In genomic region chr5:123171646-123172350, GRCm38 (mm10) we compare ENCODE assay signal across 8 mouse cellular contexts. TPM values are rescaled to one million over a fixed set of nuclear protein-coding genes. Genes with fewer than 3 reads are reported as not detected.
DNase-seq lines count a peak whose midpoint lies in the region; ATAC-seq and TF ChIP-seq lines count a peak whose summit lies in the region.

No protein-coding gene starts in this region.

- H3K27me3 ChIP-seq in forebrain, embryonic 14.5 days (replicated peaks; ENCODE audit: control insufficient read depth, insufficient read depth, low read length): no peaks in the 10 kb centered on the region
- H3K27me3 ChIP-seq in liver, postnatal 0 days (ENCODE audit: insufficient read depth, low read length): no peaks in the 10 kb centered on the region
- H3K27me3 ChIP-seq in neural tube, embryonic 14.5 days (ENCODE audit: control insufficient read depth, insufficient read depth, low read length): no peaks in the 10 kb centered on the region

- no peaks in the 10 kb centered on the region for H3K9me3 ChIP-seq in forebrain, embryonic 14.5 days (replicated peaks; ENCODE audit: control insufficient read depth, low read length)
- H3K9me3 ChIP-seq in liver, postnatal 0 days (ENCODE audit: low read length): no peaks in the 10 kb centered on the region
- H3K9me3 ChIP-seq in neural tube, embryonic 14.5 days (ENCODE audit: control insufficient read depth, low read length): no peaks in the 10 kb centered on the region

- DNase-seq in ES-CJ7 (ENCODE audit: low read depth, low spot score): peak; percentile 96
- peak; percentile 71 for DNase-seq in cerebellum, adult 11 months
- DNase-seq in forebrain, embryonic 14.5 days (ENCODE audit: low spot score): peak; percentile 84
- DNase-seq in heart, postnatal 10 days: peak; percentile 86 to 89
- peak; percentile 93 to 94 for DNase-seq in kidney, postnatal 4 days
- peak; percentile 91 for DNase-seq in liver, postnatal 0 days
- peak; percentile 94 for DNase-seq in testis, postnatal 10 days (ENCODE audit: low spot score)

- no peak overlapping the region for H3K9ac ChIP-seq in forebrain, embryonic 14.5 days (ENCODE audit: low read length)
- H3K9ac ChIP-seq in liver, postnatal 0 days (replicated peaks): peak overlapping the region; percentile 22
- no peak overlapping the region for H3K9ac ChIP-seq in neural tube, embryonic 14.5 days (replicated peaks; ENCODE audit: low read depth, low read length)

- TF ChIP-seq CTCF in liver, postnatal 0 days (IDR thresholded peaks at IDR 0.05; ENCODE audit: low read depth): peak; percentile 99

- TF ChIP-seq EP300 in liver, postnatal 0 days (IDR thresholded peaks at IDR 0.05; ENCODE audit: low read depth): no peak

- H3K4me3 ChIP-seq in forebrain, embryonic 14.5 days (ENCODE audit: low read depth, low read length): no peak overlapping the region
- 0 out of 2 replicates have a peak overlapping the region, but pooled peaks have one; percentile 11 for H3K4me3 ChIP-seq in liver, postnatal 0 days (ENCODE audit: low read depth, low read length)
- no peak overlapping the region for H3K4me3 ChIP-seq in neural tube, embryonic 14.5 days (ENCODE audit: low read depth, low read length)

- H3K36me3 ChIP-seq in forebrain, embryonic 14.5 days (ENCODE audit: control insufficient read depth, insufficient read depth, low read length): peaks cover 7% of the 10 kb centered on the region
- H3K36me3 ChIP-seq in liver, postnatal 0 days (replicated peaks; ENCODE audit: insufficient read depth, low read length): peaks cover 19% of the 10 kb centered on the region
- no peaks in the 10 kb centered on the region for H3K36me3 ChIP-seq in neural tube, embryonic 14.5 days (ENCODE audit: control insufficient read depth, insufficient read depth, low read length)

- peaks cover 3% of the 10 kb centered on the region; the same call in 1 of the 2 replicates for H3K4me1 ChIP-seq in forebrain, embryonic 14.5 days (ENCODE audit: control insufficient read depth, insufficient read depth, low read length)
- peaks cover 6% of the 10 kb centered on the region for H3K4me1 ChIP-seq in liver, postnatal 0 days (ENCODE audit: insufficient read depth)
- H3K4me1 ChIP-seq in neural tube, embryonic 14.5 days (ENCODE audit: control insufficient read depth, insufficient read depth, low read length): peaks cover 3% of the 10 kb centered on the region; the same call in 1 of the 2 replicates

- intact Hi-C loops in heart, postnatal 10 days (cut with DNase I): loop anchor here (1.0 to 5.0 kb wide), 4 partner anchors 38 to 204 kb away; no protein-coding TSS in a partner anchor

- no peak overlapping the region for H3K27ac ChIP-seq in forebrain, embryonic 14.5 days (ENCODE audit: low read depth, low read length)
- H3K27ac ChIP-seq in liver, postnatal 0 days (ENCODE audit: low read depth): peak overlapping the region; percentile 55
- no peak overlapping the region for H3K27ac ChIP-seq in neural tube, embryonic 14.5 days (ENCODE audit: low read depth, low read length)

- peak overlapping the region; percentile 42 for H3K4me2 ChIP-seq in forebrain, embryonic 14.5 days (ENCODE audit: low read length)
- peak overlapping the region; percentile 61 for H3K4me2 ChIP-seq in liver, postnatal 0 days (ENCODE audit: low read depth, low read length)
- peak overlapping the region; percentile 27; the same call in 1 of the 2 replicates for H3K4me2 ChIP-seq in neural tube, embryonic 14.5 days (ENCODE audit: low read depth, low read length)

- WGBS in forebrain, embryonic 14.5 days: 19% methylated on average over 22 of the region's 22 CpGs
- WGBS in liver, postnatal 0 days (ENCODE audit: insufficient replicate concordance): 27% methylated on average over 22 of the region's 22 CpGs
- WGBS in neural tube, embryonic 14.5 days: 15% methylated on average over 22 of the region's 22 CpGs

- peak; percentile 82 for ATAC-seq in forebrain, embryonic 14.5 days
- ATAC-seq in liver, postnatal 0 days: peak; percentile 84
- peak; percentile 75; the same call in 1 of the 2 replicates for ATAC-seq in neural tube, embryonic 14.5 days (ENCODE audit: low read depth)

RNA-seq across cellular contexts. Expression of gene Psmd9, which starts 2.6 kb away (rescaled TPM):
- 52.5 and 63.5 TPM in 2 replicates for polyA plus RNA-seq in forebrain, embryonic 14.5 days (2014; fragmentation: Nextera tagmentation; extraction: Ambion mirVana)
- total RNA-seq in heart, postnatal 10 days (2021): 10 to 100 TPM; 20.5 to 24.6 TPM
- polyA plus RNA-seq in liver, postnatal 0 days (2015; fragmentation: Nextera tagmentation; extraction: Ambion mirVana): 116 and 120 TPM in 2 replicates
- polyA plus RNA-seq in neural tube, embryonic 14.5 days (2014; fragmentation: Nextera tagmentation; extraction: Ambion mirVana): 63.9 and 78.7 TPM in 2 replicates

RNA-seq across cellular contexts. Expression of gene Hpd, which starts 10.7 kb away (rescaled TPM):
- not detected in 2 replicates for polyA plus RNA-seq in forebrain, embryonic 14.5 days (2014; fragmentation: Nextera tagmentation; extraction: Ambion mirVana)
- not detected for total RNA-seq in heart, postnatal 10 days (2021)
- 638 and 713 TPM in 2 replicates for polyA plus RNA-seq in liver, postnatal 0 days (2015; fragmentation: Nextera tagmentation; extraction: Ambion mirVana)
- not detected in 2 replicates for polyA plus RNA-seq in neural tube, embryonic 14.5 days (2014; fragmentation: Nextera tagmentation; extraction: Ambion mirVana)

RNA-seq across cellular contexts. Expression of gene Setd1b, which starts 29.8 kb away (rescaled TPM):
- 8.6 and 11.6 TPM in 2 replicates for polyA plus RNA-seq in forebrain, embryonic 14.5 days (2014; fragmentation: Nextera tagmentation; extraction: Ambion mirVana)
- total RNA-seq in heart, postnatal 10 days (2021): 10 to 100 TPM; 19.6 to 22.1 TPM
- 3.6 and 4.3 TPM in 2 replicates for polyA plus RNA-seq in liver, postnatal 0 days (2015; fragmentation: Nextera tagmentation; extraction: Ambion mirVana)
- 13.0 and 15.9 TPM in 2 replicates for polyA plus RNA-seq in neural tube, embryonic 14.5 days (2014; fragmentation: Nextera tagmentation; extraction: Ambion mirVana)

RNA-seq across cellular contexts. Expression of gene Rhof, which starts 39.3 kb away (rescaled TPM):
- polyA plus RNA-seq in forebrain, embryonic 14.5 days (2014; fragmentation: Nextera tagmentation; extraction: Ambion mirVana): 6.8 and 10.5 TPM in 2 replicates
- total RNA-seq in heart, postnatal 10 days (2021): under 1 TPM; 0.64 to 0.77 TPM
- 2.1 and 2.4 TPM in 2 replicates for polyA plus RNA-seq in liver, postnatal 0 days (2015; fragmentation: Nextera tagmentation; extraction: Ambion mirVana)
- polyA plus RNA-seq in neural tube, embryonic 14.5 days (2014; fragmentation: Nextera tagmentation; extraction: Ambion mirVana): 8.9 and 13.1 TPM in 2 replicates

Comparison
In these comparisons a context has a peak if more than half of its experiments do, and no peak if none do; other contexts are left out.
1. RNA of gene Hpd, which starts 10.7 kb away (polyA plus RNA-seq): 638 to 713 TPM in liver, postnatal 0 days; not detected in forebrain, embryonic 14.5 days and not detected in neural tube, embryonic 14.5 days; every median in the first group is over 100 times any median in the second.
2. Peak in every context shown above with its lines, with median percentiles within 50 percentile points of each other: DNase-seq, ATAC-seq and H3K4me2 ChIP-seq.